Mouse (Mus musculus) CH12.LX (cell line): Measurements from ENCODE around the gene Msh3.

ENCODE experiments used
- CTCF ChIP-seq, 2 experiments: IDR thresholded peaks in 1 of 2; conservative IDR thresholded peaks in 1 of 2; 2 replicates each; pipeline ENCODE4 v1.5.1; 2011 to 2012; ENCODE audit warnings: low read depth in 2 of 2, low read length in 2 of 2, improper control_type of control experiment in 1 of 2, inconsistent platforms in 1 of 2, mild to moderate bottlenecking in 1 of 2, moderate library complexity in 1 of 2
- HCFC1 ChIP-seq: IDR thresholded peaks from 2 replicates; pipeline ENCODE4 v1.6.1; 2012; ENCODE audit warnings: low read depth, mild to moderate bottlenecking, inconsistent platforms, low read length, improper control_type of control experiment
- IRF4 ChIP-seq: IDR thresholded peaks from 2 replicates; pipeline ENCODE4 v1.6.1; 2014; ENCODE audit warnings: low read depth, mild to moderate bottlenecking, inconsistent platforms, low read length, improper control_type of control experiment
- JUN ChIP-seq: IDR thresholded peaks from 2 replicates; pipeline ENCODE4 v1.6.1; 2011; ENCODE audit warnings: low read depth, mild to moderate bottlenecking, low read length, improper control_type of control experiment, moderate library complexity; ENCODE audit not compliant: insufficient read depth
- MAFK ChIP-seq: IDR thresholded peaks from 2 replicates; pipeline ENCODE4 v1.6.1; 2011; ENCODE audit warnings: low read length, improper control_type of control experiment; ENCODE audit not compliant: insufficient replicate concordance
- MAX ChIP-seq: IDR thresholded peaks from 2 replicates; pipeline ENCODE4 v1.6.1; 2011; ENCODE audit warnings: low read length, improper control_type of control experiment
- MEF2A ChIP-seq: IDR thresholded peaks from 2 replicates; pipeline ENCODE4 v1.6.1; 2014; ENCODE audit warnings: low read depth, mild to moderate bottlenecking, inconsistent platforms, low read length, improper control_type of control experiment, borderline replicate concordance
- MYC ChIP-seq: IDR thresholded peaks from 2 replicates; pipeline ENCODE4 v1.6.1; 2011; ENCODE audit warnings: low read depth, mild to moderate bottlenecking, improper control_type of control experiment, low read length
- RAD21 ChIP-seq: IDR thresholded peaks from 2 replicates; pipeline ENCODE4 v1.6.1; 2011; ENCODE audit warnings: low read depth, mild to moderate bottlenecking, low read length, improper control_type of control experiment, moderate library complexity
- UBTF ChIP-seq: IDR thresholded peaks from 2 replicates; pipeline ENCODE4 v1.6.1; 2012; ENCODE audit warnings: low read depth, mild to moderate bottlenecking, inconsistent platforms, low read length, improper control_type of control experiment, moderate library complexity
- USF1 ChIP-seq: IDR thresholded peaks from 2 replicates; pipeline ENCODE4 v1.6.1; 2014; ENCODE audit warnings: low read depth, mild to moderate bottlenecking, inconsistent platforms, low read length, improper control_type of control experiment
- ZKSCAN1 ChIP-seq: IDR thresholded peaks from 2 replicates; pipeline ENCODE4 v1.6.1; 2012; ENCODE audit warnings: low read depth, inconsistent platforms, low read length, improper control_type of control experiment, borderline replicate concordance

GRCm38 (mm10) chr13:92255480-92255879, 99.3 kb downstream of the Msh3 start:
- TF ChIP-seq MAFK (no peak), USF1 (no peak), CTCF (conservative IDR thresholded peaks at IDR 0.05 in 1 of 2, IDR thresholded peaks at IDR 0.05 in 1 of 2; ENCODE audit: low read depth in 2 of 2, low read length in 2 of 2) (no peak), MAX (no peak), ZKSCAN1 (no peak), MEF2A (no peak), JUN (no peak), UBTF (no peak), MYC (no peak), HCFC1 (no peak), RAD21 (no peak), IRF4 (no peak)
